Mouse (Mus musculus) mouse trophoblast stem cell (cell line): ENCODE measurements at regions not wholly inside any gene's neighbourhood (a gene's known extent, or its start where the extent isn't known, plus 50 kb on each side); places are given as distances from the start of the nearest gene placed in this dataset.
"Not testable (repeated sequence)": the region's sequence is repeated elsewhere in the genome, so short reads cannot be mapped to it uniquely, and the experiment has no call there.

Source experiments
- in situ Hi-C, 2 experiments: fragments of 300-500 bp; cut with MseI, MboI; formaldehyde crosslinking; loops; 2 replicates in 1 of 2; 3 replicates in 1 of 2; pipeline ENCODE4 v1.15.1; 2025

DNA sequence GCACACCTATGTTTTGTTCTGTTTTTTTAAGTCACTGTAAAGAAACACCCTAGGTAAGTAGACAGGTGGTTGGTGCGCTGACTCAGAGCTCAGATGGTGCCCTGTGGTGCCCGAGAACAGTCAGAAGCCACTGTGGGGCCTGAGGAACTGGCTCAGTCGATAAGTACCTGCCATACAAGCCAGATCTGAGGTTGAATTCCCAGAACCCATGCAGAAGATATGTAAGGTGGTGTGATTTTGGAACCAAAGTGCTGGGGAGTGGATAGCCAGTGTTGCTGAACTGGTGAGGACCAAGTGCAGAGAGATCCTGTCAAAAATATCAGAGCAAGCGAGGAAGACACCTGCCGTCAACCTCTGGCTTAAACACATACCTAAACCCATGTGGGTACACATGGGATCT is 65.4 kb downstream of the Chst1 start:
- in situ Hi-C loops: no loop called here

DNA sequence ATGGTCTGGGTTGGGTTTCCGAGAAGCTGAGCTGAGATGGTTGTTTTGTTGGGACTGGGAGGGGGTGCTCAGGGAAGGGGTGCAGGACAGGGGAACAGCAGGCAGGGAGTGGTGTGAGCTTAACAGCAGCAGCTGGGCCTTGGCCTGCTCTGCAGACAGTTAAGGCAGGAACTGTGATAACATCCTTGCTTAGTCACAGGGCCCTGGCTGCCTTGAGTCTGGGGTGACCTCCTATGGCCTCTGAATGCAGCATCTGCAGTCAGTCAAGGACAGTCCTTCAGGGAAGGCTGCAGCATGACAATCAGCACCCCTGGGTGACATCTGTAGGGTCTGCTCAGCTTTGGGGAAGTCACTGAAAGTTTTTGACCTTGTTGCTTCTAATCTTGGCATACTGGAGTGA is 67.7 kb downstream of the Chst1 start:
- in situ Hi-C loops: no loop called here

DNA sequence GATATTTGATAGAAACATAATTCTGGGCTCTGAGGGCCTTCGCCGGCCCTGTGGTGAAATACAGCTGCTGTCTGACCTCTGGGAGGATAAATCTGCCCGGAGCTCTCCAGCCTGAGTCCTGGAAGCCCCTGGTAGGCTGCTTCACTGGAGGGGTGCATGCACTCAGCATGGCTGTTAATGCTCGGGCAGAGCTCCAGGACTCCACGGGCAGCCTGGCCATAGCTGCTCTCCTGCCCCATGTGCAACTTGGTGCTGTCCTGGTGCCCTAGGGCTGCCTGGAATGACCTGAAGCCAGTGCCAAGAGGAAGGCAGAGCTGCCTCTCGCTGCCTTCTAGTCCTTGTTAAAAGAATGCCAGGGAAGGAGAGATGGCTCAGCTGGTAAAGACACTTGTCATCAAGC is 68.2 kb downstream of the Chst1 start:
- in situ Hi-C loops: no loop called here

DNA sequence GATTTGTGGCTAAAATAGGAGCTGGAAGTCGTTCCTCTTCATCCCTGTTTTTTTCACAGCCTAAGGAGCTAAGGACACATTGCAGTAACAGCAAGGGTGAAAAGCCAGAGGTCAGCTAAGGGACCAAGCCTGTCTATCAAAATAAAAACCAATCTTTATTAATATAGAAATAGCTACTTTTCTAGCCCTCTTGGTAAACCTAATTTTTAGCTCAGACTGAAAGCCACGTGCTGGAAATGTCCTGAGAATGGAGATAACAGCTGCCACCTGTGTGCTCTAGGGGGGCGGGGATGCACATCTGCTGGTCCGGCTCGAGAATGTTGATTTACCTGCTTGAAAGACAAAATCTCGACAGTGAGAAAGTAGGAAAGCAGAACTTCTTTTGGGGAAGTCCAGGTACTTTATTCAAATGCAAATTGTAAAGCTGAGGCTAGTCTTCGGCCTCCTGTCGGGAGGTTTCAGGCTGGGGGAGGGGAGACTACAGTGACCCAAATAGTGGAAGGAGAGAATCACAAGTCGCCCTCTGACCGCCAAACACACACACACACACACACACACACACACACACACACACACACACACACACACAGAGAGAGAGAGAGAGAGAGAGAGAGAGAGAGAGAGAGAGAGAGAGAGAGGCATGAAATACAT is 70.0 kb downstream of the Chst1 start:
- in situ Hi-C loops: not testable (repeated sequence)

DNA sequence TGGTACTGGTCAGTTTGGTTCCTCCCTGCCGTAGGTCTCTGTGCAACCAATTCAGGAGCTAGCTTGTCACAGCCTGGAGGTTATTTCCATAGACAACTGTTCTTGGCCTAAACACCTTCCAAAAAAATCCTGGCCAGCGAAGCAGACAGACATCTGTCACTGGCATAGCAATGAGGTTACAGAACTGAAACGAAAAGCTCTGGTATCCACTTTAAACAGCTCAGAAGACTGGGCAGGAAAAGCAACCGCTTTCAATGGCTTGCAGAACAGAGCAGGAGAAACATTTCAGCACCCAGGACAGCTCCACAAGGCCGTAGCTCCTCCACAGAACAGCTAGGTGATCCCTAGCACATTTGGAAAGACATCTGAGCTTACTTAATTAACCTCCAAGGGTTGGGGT is 72.1 kb downstream of the Chst1 start:
- in situ Hi-C loops: no loop called here

DNA sequence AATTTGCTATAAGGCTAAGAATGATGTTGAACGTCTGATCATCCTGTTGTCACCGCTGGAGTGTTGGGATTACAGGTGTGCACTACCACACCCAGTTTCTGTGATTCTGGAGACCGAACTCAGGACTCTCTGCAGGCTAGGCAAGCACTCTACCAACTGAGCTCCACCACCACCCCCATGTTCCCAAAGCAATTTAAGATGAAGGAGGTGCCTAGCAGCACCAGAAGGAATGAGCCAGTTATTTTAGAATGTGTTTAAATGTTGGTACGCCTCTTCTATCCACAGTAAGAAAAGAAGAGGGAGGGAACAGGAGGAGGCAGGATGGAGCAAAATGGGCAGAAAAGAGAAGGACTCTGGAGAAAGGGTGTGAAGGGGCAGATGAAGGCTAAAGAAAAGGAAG is 72.6 kb downstream of the Chst1 start:
- in situ Hi-C loops: no loop called here

DNA sequence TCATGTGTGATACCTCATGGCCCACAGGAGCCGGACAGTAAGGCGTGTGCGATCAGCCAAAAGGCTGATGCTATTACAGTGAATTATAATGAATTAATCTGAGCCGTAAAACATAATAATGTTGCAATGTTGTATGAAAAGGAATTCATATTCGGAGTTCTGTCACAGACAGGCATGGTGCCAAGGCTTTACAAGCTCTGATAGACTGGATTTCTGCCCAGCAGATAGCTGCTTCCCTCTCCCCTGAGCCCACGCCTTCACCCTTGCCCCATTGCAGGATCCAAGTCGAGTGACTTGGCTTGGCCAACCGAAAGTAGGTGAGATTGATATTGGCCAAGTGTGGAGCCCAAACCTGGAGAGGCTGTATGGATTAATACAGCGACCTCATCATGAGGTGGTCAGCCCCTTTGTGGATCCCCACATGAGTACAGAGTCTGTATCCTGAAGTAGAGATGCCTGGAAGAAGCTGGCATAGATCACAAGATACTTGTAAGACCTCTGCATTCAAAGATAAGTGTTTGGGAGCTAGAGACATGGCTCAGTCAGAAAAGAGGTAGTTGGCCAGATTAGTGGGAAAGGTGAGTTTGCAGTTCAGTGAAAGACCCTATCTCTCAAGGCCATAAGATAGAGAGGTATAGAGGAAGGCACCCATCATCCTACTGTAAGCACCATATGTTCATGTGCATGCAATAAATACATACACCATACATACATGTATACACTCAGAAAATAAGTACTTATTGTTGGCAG is 73.7 kb downstream of the Chst1 start:
- in situ Hi-C loops: no loop called here

DNA sequence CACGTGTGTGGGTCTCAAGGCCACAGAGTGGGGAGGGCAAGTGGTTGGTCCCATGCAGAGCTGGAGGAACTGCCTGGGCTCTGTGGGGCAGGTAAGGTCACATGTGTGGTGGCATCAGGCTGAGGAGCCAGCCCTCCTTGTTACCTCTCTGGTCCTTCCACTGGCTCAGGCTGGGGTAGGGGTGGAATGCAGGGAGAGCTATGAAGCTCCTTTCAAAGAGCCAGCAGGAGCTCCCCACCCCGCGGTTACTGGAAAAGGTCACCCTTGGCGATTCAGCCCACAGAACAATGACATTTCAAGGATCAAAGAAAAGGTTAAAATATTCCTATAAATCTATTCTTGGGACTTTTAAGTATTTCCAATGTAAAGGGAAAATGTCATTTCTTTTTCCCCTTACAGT is 74.4 kb downstream of the Chst1 start:
- in situ Hi-C loops: no loop called here

DNA sequence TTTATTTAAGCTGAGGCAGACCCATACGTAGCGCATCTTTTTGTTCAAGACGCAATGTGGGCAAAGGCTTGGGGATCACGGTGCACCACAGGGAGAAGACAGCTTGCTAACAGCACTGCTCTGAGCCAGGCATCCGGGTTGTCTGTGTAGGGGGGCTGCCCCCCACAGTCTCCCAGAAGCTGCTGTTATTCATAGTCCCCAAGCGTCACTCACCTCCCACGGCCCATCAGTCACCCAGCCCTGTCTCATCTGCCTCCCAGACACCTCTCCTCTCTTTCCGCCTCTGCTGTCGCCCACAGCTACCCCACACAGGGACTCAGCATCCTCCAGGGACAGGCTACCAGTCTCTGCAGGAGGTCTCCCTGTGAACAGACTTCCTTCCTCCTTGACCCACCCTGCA is 75.7 kb downstream of the Chst1 start:
- in situ Hi-C loops: no loop called here

DNA sequence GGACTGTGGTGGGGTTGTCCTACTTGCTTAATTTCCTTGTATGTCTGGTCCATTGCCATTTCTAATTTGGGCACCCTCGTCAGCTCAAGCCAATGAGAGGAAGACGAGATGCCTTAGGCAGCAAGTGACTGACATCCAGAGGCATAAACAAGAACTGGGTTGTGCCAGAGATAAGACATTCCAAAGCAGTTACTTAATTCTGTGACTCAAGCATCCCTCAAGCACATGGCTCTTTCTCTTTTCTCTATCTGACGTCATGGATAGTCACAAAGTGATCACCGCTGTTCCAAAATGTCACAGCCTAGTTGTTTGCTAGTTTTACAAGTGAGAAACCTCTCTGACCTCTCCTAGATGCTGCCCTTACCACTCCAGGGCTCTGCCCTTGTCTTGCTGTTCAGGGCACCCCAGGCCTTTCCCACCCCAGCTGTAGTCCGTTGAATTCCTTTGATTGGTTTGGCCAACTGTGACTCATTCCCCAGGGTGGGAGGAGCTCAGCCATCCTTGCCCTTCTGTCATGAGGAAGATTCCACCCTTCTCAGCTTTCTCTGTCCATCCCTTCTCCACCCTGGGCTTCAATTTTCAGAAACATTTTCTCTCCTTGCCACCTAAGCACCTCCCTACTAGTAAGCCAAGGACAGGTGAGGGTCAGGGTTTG is 78.9 kb downstream of the Chst1 start:
- in situ Hi-C loops: no loop called here

DNA sequence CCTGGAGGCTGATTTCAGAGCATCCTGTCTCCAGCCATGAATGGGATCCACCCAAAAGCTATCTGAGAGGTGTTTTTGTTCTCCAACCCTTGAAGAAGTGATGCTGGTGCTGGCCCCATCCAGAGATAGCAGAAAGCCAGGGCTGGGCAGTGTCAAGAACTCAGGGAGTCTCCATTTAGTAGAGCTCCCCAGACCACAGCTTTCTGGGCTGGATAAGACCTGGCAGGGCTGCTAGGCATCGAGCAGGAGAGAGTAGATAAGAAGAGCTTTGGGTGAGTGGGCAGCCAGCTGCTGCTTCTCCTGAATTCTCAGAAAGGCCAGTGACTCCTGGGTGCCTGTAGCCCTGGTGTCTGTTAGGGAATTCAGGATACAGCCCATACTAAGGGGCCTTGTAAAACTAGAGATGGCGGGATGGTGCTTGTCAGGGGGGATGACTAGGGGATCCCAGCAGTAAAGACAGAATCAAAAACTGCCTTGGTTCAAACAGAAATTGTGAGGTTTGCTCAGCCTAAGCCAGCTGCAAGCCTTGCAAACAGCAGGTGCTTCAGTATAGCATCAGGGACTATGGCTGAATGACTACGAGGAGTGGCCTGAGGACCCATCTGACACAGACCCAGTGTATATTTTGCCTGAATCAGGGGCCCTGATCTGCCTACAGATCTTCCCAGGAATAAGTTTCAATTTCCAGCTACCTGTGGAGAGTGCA is 79.6 kb downstream of the Chst1 start:
- in situ Hi-C loops: no loop called here

DNA sequence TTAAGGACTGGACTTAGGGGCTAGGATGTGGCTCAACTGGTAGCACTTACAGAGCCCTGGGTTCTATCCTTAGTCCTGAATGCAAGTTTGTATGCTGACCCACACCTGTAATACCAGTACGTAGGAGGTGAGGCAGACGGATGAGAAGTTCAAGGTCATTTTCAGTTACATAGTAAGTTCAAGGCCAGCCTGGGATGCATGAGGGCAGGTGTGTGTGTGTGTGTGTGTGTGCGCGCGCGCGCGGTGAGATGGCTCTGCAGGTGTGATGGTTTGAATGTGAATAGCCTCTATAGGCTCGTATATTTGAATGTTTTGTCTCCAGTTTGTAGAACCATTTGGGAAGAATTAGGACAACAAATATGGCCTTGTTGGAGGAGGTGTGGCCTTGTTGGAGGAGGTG is 82.7 kb downstream of the Chst1 start:
- in situ Hi-C loops: no loop called here

DNA sequence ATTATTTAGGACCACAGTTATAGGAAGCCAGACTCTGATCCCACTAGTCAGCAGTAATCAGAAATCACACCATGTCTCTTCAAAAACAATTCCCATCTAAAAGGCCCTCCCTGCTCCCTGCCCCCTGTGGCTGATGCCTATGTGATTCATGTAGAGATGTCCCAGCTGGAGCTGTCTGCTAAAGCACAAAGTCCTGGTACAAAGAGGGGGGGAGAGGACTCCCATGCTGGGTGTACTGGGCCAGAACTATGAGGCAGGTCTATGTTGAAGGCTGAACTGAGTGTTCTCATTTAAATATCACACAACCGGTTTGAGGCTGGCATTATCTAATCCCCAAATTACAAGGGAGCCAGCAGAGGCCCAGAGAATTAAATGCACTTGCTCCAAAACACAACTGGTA is 88.2 kb downstream of the Chst1 start:
- in situ Hi-C loops: no loop called here

DNA sequence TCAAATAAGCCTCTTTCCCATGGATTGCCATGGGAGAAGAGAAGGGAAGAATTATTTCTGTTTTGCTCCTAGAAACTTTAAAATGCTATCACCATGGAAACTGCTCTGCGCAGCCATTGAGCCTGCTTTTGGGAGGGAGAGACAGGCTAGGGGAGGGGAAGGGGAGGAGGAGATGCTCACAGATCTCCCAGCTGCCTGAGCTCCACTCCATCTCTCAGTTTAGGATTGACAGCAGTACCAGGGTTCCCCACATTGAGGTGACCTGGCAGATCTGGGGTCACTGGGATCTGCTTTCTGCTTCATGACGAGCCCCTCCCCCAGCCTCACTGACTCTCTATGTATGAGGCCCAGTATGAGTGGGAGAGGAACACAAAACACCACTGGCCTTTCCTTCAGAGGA is 89.7 kb downstream of the Chst1 start:
- in situ Hi-C loops: no loop called here

DNA sequence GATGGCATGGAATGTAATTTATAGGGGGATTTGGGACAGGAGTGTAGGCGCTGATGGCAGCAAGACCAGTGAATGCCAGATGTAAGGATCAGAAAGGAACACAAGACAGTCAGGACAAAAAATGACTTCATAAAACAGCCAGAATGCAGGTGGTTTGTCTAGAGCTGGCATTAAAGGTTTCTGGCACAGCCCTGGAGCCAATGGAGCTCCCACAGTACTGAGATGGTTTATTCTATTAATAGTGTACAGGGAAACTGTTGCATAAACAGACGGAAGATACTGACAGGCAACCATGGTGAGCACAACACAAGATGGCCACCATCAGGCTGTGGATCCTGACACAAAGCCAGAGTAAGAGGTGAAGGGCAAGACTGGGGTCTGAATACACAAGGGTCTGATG is 90.8 kb downstream of the Chst1 start:
- in situ Hi-C loops: no loop called here

DNA sequence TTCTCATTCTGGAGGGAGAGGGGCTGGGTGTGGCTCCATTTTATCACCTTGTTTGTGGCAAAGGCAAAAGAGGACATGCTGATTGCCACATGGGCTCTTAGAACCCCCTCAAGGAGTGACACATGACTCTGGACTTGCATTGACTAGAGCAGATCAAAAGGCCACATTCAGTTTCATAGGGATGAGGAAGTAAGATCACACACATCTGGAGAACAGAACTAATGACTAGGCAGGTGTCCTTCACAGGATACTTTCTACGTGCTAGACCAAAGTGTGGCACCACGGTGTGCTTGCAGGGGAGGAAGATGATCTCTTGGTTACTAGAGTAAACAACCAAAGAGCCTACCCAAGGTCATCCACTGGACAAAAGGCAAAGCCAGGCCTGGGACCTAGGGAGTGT is 91.9 kb downstream of the Chst1 start:
- in situ Hi-C loops: no loop called here

DNA sequence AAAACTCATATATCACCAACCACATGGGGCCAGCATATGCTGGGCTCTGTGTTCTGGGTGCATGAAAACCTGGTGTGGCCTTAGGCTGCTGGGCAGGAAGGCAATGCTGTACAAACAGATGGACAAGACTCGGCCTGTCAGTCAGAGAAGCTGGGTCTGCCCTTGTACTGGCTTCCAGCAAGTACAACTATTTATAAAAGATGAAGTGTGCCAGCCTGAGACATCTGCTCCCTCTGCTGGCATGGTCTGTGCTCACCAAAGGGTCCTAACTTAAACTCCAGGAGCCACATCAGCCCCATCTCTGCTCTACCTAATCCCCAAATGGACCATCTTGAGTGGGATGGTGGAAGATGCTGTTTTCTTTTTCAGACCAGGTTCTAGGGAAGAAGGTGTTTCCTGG is 93.1 kb downstream of the Chst1 start:
- in situ Hi-C loops: no loop called here

DNA sequence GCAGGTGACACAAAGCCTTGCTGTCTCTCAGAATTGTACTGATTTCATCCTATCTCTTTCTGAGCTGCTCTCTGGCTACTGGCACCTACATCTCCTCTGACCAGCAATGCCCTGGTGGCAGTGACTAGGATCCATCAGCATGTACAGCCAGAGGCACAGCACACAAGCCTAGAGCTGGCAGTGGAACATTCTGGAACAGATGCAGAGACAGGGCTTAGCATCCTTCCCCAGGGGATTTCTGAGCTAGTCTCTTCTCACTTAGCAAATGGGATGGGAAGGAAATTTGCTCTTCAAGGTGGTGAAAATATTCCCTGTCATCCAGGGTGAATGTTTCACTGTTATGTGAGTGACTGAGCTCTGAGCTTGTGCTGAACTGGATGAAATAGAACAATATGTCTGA is 93.5 kb downstream of the Chst1 start:
- in situ Hi-C loops: no loop called here

DNA sequence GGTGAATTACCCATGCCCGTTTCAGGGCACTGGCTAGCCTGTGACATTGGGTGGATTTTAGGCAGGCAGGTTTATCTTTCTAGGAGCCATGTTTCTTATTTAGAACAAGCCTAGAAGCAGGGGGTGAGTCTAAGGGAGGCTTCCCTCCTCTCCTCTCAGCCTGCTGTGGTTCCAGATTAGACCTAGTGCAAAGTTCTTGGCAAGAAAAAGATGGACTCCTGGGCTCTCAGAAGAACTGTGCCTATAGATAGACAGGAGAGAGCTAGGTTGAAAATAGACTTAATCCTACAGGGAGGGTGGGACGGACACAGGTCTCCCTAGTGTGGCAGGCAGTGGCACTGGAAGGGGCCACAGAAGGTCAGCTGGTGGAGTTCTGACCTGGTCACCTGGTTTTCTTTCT is 95.3 kb downstream of the Chst1 start:
- in situ Hi-C loops: no loop called here

DNA sequence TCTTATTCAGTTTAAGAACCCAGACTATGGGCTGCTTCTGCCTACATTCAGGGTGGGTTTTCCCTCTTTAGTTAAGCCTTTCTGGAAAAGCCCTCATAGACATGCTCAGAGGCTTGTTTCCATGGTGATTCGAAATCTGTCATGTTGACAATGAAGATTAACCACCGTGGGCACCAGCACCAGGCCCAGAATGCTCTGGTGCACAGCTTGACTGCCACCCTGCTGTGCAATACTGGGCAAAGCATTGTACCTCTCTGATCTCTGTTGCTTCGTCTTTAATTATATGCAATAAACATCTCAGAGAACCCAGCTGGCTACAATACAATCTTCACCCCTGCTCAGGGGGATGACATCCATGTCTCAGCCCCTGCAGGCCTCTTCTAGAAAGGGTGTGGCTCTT is 96.4 kb downstream of the Chst1 start:
- in situ Hi-C loops: no loop called here

DNA sequence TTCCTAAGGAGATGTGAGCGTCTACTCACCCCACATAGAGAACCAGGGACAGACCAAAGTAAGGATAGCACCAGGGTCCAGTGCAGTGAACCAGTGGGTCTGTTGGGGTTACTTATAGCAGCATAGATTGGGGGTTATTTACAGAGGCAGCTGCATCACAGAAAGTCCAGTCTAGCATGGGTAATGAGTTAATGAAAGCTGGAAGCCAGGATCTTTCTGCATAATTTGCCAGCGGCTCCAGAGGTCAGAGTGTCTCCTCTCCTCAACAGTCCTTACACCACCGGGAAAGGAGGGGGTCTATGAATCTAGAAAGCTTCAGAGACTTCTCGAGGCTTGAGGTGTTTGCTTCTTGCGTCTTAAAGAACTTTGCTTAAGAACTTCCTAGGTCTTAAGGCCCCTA is 98.2 kb downstream of the Chst1 start:
- in situ Hi-C loops: no loop called here

DNA sequence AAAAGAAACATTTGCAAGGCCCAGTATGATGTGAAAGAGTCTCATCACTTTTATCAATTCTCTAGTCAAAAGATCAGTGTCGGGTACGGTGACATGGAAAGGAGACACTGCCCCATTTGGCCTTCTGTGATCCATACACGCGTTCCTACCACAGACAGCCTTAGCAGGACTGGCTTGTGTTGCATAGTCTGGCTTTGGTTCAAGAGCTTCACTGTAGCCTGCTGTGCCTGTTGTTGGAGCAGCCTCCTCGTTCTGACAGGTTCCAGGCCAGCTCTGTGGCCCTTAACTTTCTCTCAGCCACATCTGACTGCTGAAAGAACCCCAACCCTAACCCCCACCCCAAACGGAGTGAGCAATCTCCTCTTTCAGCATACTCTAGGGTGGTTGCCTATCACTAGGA is 99.9 kb downstream of the Chst1 start:
- in situ Hi-C loops: no loop called here

DNA sequence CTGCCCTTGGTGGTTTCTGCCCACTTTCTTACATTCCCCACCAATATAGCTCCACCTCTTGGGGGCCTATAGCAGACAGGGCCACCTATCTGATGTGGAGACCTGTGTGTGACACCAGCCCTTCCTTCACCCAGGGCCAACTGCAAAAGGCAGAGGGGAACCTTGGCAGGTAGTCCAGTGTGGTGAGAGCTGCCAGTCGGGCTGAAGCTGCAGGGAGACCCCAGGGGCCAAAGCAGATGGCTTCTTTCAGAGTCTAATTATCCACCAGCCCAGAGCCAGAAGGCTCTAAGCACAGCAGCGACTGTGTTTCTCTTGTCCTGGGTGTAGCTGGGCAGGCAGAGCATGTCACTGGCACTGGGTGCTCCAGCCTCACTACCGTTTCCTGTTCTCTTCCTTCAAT is 104.5 kb downstream of the Chst1 start:
- in situ Hi-C loops: no loop called here
